Mouse (Mus musculus) spleen, adult 18-20 months (tissue): Measurements from ENCODE around the gene Synrg.

ENCODE experiments used
- DNase-seq, 2 experiments: peaks; one replicate each; pipeline ENCODE4 v3.0.0; 2022; ENCODE audit warnings: mixed read lengths in 2 of 2

The Synrg gene

GRCm38 (mm10) chr11:83963991-83964921, at the start of gene Synrg:
Synrg (plus strand) TSS chr11:83964428.
- peak; percentile 86 to 96 for DNase-seq

DNA sequence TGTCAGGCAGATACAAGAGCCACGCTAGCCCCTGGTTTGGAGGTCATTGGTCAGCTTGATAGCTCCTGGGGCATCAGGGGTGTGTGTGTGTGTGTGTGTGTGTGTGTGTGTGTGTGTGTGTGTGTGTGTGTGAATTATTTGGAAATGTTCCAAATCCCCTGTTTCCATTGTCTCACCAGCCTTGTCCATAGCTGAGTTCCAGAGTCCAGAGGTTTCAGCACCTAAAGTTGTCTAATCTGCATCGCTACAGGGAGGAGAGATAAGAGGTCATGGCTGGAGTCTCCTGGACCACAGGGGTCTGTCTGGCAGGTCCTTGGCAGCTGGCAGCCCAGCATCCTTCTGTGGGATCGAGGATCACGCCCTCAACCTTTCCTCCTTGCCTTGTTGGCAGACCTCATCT, 49.7 kb upstream of the Synrg start:
- no peak for DNase-seq

DNA sequence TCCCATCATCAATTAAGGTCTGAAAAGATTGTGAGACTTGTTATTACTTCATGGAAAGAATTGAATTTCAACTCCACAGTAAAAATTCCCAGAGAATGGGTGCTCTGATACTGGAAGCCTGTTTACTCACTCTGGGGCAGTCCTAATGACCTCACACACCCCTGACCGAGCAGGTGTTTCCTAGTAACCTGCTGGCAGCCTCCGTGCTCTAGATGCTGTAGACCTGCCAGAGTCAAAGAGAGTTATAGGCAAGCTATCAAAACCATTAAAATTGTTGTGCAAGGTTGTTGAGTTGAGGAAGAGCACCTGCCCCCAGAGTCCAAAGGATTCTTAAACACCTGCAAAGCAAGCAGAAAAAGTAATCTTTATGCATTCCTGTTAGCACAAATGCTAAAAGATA, 41.6 kb upstream of the Synrg start:
- DNase-seq, result no peak

DNA sequence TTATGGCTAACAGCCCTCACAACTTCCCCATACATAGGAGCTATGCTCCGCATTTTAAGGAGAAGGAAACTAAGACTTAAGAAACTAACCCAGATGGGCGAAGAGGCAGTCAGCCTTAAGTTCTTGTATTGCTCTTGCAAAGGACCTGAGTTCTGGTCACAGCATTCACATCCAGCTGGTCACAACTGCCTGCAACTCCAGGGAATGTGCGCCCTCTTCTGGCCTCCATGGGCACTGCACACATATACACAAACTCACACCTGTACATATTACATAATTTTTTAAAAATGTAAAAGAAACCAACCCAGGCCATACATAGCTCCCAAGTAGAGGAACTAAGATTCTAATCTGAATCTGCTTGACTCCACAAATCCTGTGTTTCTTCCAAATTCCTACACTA, 37.1 kb upstream of the Synrg start:
- peak in 1 of 2 experiments; percentile 13 for DNase-seq

GRCm38 (mm10) chr11:83932506-83933106, 31.6 kb upstream of the Synrg start:
- DNase-seq, result no peak

DNA sequence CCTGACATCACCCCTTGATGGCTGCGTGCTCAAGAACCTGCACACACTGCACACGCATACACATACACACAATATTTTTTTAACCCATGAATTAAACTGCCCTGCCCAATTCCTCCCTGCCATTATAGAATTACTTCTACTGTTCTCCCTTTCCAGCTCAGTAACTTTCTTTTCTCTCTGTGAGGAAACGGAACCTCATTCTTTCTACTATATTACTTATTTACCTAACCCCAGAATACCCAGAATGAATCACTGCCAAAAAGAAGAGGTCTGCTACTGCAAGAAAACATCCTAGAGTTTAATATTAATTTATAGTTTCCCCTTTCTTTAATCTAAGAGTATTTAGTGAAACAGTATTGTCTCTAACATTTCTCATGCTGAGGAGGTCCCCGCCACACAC, 30.9 kb upstream of the Synrg start:
- DNase-seq, result no peak

DNA sequence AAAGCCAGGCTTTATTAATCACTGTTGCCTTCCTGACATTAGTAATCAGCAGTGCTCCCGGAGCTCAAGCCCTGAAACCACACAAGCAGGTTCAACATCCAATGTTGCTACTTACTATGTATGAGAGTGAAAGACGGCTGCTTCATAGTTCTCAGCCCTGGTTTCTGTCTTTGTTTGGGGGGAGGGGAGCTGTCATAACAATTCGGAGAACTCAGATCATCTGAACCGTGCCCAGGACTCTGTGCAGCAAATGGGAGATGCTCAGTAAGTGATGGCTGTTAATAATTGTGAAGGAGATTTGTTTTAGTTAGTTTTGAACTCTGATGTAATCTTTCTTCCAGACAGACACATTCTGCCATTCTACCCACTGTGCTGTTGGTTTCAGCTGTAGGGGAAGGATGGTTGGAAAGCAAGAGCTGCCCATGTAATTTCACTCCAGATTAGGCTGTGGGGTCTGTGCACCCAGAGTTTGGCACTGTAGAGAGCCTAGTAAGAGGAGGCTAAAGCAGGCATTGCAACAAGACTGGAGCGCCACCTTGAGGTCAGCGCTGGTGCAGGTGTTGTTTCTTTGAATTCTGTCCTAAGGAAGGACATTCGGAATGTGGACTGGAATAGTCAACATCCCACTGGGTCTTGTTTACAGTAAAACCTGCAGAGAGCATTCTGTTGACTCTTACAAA, 28.1 kb upstream of the Synrg start:
- peak; percentile 28 to 71 for DNase-seq

- no peak for DNase-seq
Observed at GRCm38 (mm10) chr11:83938556-83938955, 25.7 kb upstream of the Synrg start.

DNA sequence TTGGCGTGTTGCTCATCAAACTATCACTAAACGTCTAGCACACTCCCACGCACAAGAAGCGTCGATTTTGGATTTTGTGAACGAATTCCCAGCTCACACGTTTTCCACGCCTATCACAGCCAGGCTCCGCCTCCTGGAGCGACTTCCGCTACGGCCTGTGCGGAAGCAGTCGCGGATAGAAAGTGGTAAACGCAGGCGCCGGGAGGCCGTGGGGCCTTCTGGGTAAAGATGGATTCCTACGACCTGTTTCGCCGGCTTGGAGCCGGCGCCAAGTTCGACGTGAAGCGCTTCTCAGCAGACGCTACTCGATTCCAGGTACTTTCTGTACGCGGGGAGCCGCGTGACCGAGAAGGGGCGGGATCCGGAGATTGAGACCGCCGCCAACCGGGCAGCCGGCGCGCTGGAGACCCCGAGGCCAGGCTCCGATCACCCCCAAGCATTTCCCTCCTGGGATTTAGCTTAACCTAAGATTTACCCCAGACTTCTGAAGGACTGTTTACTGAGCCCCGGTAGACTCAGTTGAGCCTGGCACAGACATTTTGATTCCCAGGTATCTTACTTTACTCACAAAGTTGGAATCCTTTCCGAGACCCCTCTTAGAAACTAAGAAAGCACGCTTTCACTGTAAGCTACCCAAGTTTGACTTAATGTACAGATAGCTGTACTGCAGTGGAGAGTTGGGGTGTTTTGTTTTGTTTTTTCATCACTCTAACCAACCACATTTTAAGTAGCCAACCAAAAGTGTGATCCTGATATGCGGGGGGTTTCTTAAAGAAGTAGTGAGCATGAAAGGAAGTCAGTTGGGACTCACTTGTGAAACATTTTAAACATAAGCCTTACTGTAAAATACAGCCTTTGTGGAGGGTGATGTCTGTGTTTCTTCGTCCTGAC, 22.0 kb upstream of the Synrg start, which contains the start of gene Ddx52:
Gene Ddx52 (plus strand): TSS at position 113 of the 891 bp plus-strand sequence.
- peak; percentile 72 to 80 for DNase-seq

DNA sequence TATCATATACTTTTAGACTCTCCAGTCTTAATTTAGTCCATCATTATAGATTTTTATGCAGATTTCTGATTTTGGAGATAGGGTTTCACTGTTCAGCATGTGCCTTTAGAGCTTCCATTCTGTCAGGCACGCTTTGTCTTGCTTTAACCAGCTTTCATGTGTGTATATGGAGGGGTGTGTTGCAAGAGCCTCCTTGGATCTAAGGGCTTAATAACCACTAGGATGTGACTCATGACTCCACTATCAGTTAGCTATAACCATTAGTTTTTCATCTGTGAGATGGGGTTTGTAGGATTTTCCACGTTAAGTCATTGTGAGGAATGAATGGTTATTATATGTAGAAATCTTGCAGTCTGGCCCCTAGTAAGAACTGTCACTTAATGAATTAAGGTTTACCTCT, 7.4 kb upstream of the Synrg start:
- no peak for DNase-seq

DNA sequence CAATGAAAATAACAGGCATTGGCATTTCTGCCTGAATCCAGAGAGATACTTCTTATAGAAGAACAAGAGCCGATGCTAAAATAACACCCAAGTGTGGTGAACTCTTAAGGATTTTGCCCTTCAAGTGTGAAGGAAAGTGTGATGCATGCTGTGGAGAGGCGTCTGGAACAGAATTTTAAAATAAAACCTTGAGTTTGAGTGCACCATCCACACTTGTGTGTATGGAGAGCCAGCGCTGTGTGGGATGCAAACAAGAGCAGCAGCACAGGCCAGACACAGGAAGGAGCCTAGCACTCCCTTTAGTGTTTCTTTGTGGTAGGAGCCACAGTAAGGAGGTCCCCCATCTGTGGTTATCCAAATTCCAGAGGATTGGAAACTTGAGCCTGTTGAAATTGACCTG, 2.2 kb upstream of the Synrg start:
- DNase-seq, result no peak

- no peak for DNase-seq
Observed at GRCm38 (mm10) chr11:83967436-83968204, 3.4 kb downstream of the Synrg start.

GRCm38 (mm10) chr11:83968205-83968575, 4.0 kb downstream of the Synrg start:
- no peak for DNase-seq

- no peak for DNase-seq
Observed at GRCm38 (mm10) chr11:83969040-83969439, 4.8 kb downstream of the Synrg start.

DNA sequence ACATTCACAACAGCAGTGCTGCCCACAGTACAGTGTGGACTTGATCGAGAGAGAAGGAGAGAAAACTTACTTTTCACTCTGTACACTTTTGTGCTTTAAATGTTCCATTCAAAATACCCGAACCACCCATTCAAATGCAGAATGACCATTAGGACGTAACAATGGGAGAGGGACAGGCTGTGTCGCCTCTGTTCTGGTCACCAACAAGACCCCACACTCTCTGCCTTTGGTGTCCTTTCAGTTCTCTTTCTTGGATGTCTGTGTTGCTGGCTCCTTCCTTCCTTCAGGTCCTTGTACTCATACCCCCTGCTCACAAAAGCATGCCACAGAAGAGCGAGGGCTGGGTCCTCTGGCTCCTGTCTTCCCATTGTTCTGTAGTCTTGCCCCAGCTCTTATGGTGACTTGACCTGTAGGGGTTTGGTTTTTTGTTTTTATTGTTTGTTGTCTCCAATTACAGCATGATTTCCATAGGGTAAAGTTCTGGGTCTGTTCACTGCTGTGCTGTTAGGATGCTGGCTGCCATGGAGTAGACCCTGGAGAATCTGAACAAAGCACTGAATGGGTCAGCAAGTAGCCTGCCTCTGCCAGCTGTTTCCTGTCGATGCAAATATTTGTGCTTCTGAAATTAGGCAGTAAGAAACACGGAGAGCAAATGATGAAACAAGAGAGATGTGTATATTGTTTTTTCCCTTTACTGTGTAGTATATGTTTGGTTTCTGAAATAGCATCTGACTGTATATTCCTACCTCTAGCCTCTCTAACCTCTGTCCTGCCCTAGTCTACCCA, 10.5 kb downstream of the Synrg start:
- DNase-seq, result no peak

DNA sequence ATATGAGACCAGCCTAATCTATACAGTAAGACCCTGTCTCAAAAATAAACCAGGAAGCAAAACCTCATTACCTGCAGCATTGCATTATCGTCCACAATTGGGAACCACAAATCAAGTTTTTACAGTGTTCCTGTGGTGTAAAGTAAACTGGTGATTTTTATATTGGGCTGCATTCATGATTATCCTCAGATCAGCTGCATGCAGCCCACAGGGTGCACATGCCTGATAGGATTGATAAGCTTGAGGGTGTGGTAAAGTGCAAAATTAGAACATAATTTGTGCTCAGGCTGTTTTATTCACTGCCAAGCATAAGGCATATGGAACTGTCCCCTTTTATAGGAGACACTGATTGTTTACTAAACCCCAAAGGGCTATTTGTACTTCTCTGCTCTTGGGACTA, 11.3 kb downstream of the Synrg start:
- no peak for DNase-seq

DNA sequence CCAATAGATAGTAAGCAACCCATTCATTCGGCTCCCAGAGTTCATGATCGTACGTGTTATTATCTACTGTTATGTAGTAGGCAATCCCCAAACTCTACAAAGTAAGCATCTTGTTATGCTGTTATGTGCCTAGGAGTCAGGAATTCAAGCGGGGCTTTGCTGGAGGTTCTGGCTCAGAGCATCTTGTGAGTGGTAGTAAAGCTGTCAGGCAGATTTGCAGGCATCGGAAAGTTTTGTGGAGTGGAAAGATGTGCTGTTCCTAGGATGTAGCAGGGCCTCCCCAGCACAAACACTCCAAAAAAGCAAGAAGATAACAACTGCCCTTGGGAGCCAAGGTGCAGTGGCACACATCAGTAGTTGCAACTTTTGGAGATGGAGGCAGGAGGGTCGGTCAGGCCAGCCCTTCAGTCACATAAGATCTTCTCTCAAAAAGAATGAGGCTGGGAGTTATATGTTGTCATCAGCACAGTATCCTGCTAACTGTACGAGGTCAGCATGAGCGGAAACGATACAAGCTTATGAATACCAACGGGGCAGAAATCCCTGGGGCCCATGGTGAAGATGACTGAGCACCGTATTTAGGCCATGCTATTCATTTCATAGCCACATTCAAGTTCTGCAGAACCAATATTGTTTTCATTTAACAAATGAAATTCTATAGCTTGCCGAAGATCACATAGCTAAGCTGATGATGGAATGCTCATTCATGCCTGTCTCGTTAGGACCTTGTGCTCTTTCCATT, 12.2 kb downstream of the Synrg start:
- no peak for DNase-seq

GRCm38 (mm10) chr11:83977810-83978209, 13.6 kb downstream of the Synrg start:
- DNase-seq, result no peak

DNA sequence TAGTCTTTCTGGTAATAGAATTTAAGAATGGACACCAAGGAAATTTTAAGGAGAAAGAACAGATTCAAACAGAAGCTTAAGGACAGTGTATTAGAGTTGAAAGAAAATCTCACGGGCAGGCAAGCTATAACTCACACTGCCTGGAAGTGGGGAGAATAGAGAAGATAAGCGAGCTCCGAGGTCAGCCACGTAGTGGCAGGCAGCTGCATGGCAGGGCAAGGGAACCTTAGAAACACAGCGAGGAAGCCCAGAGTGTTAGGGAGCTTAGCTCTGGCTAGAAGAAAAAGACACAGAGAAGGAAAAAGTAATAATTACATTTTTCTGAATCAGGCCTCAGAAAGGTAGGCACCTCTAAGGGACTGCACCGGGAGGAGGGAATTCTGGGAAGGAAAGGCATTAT, 15.8 kb downstream of the Synrg start:
- no peak for DNase-seq

DNA sequence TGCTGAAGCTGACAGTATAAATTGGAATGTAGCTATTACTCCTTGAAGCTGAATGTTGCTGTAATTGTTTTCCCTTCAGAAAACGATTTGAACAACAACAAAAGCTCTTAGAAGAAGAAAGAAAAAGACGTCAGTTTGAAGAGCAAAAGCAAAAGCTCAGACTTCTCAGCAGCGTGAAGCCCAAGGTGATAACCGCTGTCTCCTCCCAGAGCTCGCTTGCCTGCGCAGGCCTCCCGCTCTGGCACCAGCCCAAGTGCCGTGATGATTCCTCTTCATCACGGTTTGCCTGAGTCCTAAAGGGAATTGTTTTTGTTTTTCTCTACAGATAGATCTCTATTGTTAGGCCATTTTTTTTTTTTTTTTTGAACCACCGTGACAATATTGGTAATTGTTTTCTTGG, 17.1 kb downstream of the Synrg start:
- DNase-seq, result no peak
